Mouse (Mus musculus): Measurements from ENCODE around the gene Sdk2. TPM values are rescaled to one million over a fixed set of nuclear protein-coding genes. Genes with fewer than 3 reads are reported as not detected.
A peak's percentile ranks its signal among the peaks of the same experiment; 100 is the strongest.

Gene Sdk2
- polyA plus RNA-seq, 1 experiment from 2014 or later, result 2.5 TPM

DNA sequence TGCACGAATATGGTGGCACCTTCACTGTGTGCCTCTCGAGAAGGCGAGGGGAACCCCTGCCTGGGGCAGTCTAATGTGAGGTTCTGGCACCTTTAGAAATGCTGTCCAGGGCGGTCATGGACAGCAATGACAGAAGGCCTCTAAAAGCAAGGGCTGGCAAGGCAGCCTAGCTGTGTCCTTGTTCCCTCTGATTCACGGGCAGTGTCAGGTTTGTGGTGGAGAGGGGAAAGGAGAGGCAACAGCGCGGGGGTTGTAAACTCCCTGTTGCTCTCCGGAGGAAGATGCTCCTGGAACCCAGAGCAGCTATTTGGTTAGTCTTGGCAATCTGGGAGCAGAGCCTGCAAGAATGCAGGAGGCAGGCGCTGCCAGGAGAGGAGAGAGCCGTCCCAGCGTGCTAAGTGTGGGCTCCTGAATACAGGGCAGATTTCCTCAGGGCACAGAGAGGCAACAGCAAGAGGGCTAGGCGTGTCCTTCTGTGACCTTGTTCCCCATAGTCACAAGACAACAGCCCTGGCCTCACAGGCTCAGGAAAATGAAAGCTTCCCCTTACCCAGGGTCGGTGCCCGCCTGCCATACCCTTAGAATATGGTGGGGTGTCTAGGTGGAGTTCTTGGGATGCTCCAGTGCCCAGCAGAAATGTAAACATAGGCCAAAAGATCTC, 289.9 kb downstream of the Sdk2 start:
- H3K4me1 ChIP-seq (ENCODE audit: control insufficient read depth, insufficient read depth, low read length), result peaks cover 34% of the 10 kb centered on the region

DNA sequence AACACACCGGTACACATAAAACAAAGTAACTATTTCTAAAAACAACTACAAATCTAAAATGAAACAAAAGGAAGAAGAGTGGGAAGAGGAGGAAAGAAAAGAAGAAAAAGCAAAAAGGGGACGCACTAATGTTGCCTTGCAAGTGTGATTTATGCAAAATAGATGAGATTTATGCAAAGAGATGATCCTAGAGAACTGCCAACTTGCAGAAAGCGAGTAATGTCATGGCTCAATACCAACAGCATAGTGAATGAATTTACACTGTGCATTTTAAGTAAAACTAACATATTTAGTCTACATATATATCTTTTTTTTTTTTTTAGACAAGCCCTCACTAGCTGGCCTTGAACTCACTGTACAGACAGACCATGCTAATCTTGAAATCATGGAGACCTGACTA, 292.1 kb downstream of the Sdk2 start:
- Histone ChIP-seq H3K9ac (ENCODE audit: low read length) (no peak overlapping the region), H3K27me3 (ENCODE audit: control insufficient read depth, insufficient read depth, low read length) (no peaks in the 10 kb centered on the region), H3K9me3 (replicated peaks; ENCODE audit: control insufficient read depth, low read length) (no peaks in the 10 kb centered on the region), H3K4me2 (ENCODE audit: low read depth, low read length) (no peak overlapping the region), H3K27ac (ENCODE audit: low read length) (no peak overlapping the region), H3K36me3 (ENCODE audit: control insufficient read depth, insufficient read depth, low read length) (no peaks in the 10 kb centered on the region), H3K4me1 (ENCODE audit: control insufficient read depth, insufficient read depth, low read length) (peaks cover 31% of the 10 kb centered on the region), H3K4me3 (replicated peaks; ENCODE audit: low read length) (no peak overlapping the region)
- ATAC-seq (ENCODE audit: insufficient read depth, low FRiP score), result no peak
- 88% methylated on average over 3 of the region's 3 CpGs for WGBS

More for the DNA sequence above, 289.9 kb downstream of the Sdk2 start:
- no peak overlapping the region for H3K9ac ChIP-seq (ENCODE audit: low read length)
- H3K27ac ChIP-seq (ENCODE audit: low read length), result peak overlapping the region; percentile 44
- no peak overlapping the region for H3K4me3 ChIP-seq (replicated peaks; ENCODE audit: low read length)
- 74% methylated on average over 14 of the region's 14 CpGs for WGBS
- H3K4me2 ChIP-seq (ENCODE audit: low read depth, low read length), result no peak overlapping the region
- H3K9me3 ChIP-seq (replicated peaks; ENCODE audit: control insufficient read depth, low read length), result no peaks in the 10 kb centered on the region
- no peaks in the 10 kb centered on the region for H3K36me3 ChIP-seq (ENCODE audit: control insufficient read depth, insufficient read depth, low read length)
- H3K27me3 ChIP-seq (ENCODE audit: control insufficient read depth, insufficient read depth, low read length), result no peaks in the 10 kb centered on the region
- ATAC-seq (ENCODE audit: insufficient read depth, low FRiP score), result no peak; the same call in 1 of the 2 replicates

DNA sequence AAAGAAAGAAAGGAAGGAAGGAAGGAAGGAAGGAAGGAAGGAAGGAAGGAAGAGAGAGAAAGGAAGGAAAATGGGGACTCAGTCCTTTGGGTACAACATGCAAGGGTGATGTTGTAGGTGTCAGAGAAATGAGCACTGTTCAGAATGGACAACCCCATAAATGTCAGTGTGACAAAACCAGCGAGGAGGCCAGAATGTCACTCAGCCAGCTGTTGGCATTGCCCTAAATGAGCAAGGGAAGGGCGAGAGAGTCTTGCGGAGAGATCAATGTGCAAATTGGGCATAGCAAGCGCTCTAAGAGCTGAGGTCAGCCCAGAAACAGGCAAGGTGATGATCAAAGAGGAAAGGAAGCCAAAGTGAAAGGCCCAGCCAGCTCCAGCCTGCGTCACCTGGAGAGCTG, 293.7 kb downstream of the Sdk2 start:
- Histone ChIP-seq H3K9ac (ENCODE audit: low read length) (no peak overlapping the region), H3K27ac (ENCODE audit: low read length) (no peak overlapping the region), H3K36me3 (ENCODE audit: control insufficient read depth, insufficient read depth, low read length) (no peaks in the 10 kb centered on the region), H3K9me3 (replicated peaks; ENCODE audit: control insufficient read depth, low read length) (no peaks in the 10 kb centered on the region), H3K4me2 (ENCODE audit: low read depth, low read length) (no peak overlapping the region), H3K4me3 (replicated peaks; ENCODE audit: low read length) (no peak overlapping the region), H3K27me3 (ENCODE audit: control insufficient read depth, insufficient read depth, low read length) (no peaks in the 10 kb centered on the region), H3K4me1 (ENCODE audit: control insufficient read depth, insufficient read depth, low read length) (peaks cover 17% of the 10 kb centered on the region)
- WGBS, result 85% methylated on average over 5 of the region's 5 CpGs
- no peak for ATAC-seq (ENCODE audit: insufficient read depth, low FRiP score)

DNA sequence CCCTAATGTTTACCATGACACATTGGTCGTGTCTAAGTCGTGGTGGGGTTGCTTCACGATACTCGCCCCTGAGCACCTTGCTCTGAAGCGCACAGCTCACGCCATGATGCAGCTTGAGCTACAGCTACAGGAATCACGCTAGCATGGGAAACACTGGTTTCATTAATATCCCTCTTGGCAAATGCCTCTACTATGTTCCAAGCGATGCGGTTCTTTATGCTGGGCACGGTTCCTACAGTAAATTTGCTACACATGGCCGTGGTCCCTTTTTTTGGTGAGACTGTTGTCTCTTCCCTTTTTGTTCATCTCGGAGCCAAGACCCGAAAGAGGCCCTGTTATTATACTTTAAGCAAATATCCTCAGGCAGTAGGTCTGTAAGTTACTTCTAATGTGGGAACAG, 295.7 kb downstream of the Sdk2 start:
- H3K36me3 ChIP-seq (ENCODE audit: control insufficient read depth, insufficient read depth, low read length), result no peaks in the 10 kb centered on the region
- H3K9ac ChIP-seq (ENCODE audit: low read length), result no peak overlapping the region
- no peaks in the 10 kb centered on the region for H3K9me3 ChIP-seq (replicated peaks; ENCODE audit: control insufficient read depth, low read length)
- no peak for ATAC-seq (ENCODE audit: insufficient read depth, low FRiP score)
- WGBS, result 83% methylated on average over 13 of the region's 13 CpGs
- H3K4me3 ChIP-seq (replicated peaks; ENCODE audit: low read length), result no peak overlapping the region
- no peaks in the 10 kb centered on the region for H3K27me3 ChIP-seq (ENCODE audit: control insufficient read depth, insufficient read depth, low read length)
- H3K27ac ChIP-seq (ENCODE audit: low read length), result no peak overlapping the region
- peaks cover 13% of the 10 kb centered on the region for H3K4me1 ChIP-seq (ENCODE audit: control insufficient read depth, insufficient read depth, low read length)
- H3K4me2 ChIP-seq (ENCODE audit: low read depth, low read length), result no peak overlapping the region

DNA sequence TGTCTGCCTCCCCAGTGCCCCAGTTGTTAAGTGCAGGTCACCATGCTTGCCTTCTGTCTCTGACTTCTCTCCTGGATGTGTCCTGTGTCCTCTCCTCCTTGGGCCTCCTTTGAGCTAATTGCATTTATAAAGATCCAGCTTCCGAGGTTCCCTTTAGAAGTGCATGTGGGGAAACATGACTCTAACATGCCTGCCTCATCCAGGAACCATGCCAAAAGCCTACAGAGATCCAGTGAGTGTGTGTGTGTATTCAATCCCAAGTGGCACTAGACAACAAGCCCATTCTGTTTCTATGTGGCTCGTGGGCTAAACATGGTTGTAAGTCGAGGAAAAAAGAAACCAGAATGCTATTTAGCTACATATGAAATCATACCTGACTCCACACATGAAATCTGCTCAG, 298.5 kb downstream of the Sdk2 start:
- ATAC-seq (ENCODE audit: insufficient read depth, low FRiP score), result no peak
- 68% methylated on average over 3 of the region's 3 CpGs for WGBS
- Histone ChIP-seq H3K27me3 (ENCODE audit: control insufficient read depth, insufficient read depth, low read length) (no peaks in the 10 kb centered on the region), H3K27ac (ENCODE audit: low read length) (no peak overlapping the region), H3K9ac (ENCODE audit: low read length) (no peak overlapping the region), H3K4me1 (ENCODE audit: control insufficient read depth, insufficient read depth, low read length) (peaks cover 24% of the 10 kb centered on the region), H3K9me3 (replicated peaks; ENCODE audit: control insufficient read depth, low read length) (no peaks in the 10 kb centered on the region), H3K4me3 (replicated peaks; ENCODE audit: low read length) (no peak overlapping the region), H3K36me3 (ENCODE audit: control insufficient read depth, insufficient read depth, low read length) (no peaks in the 10 kb centered on the region), H3K4me2 (ENCODE audit: low read depth, low read length) (no peak overlapping the region)

DNA sequence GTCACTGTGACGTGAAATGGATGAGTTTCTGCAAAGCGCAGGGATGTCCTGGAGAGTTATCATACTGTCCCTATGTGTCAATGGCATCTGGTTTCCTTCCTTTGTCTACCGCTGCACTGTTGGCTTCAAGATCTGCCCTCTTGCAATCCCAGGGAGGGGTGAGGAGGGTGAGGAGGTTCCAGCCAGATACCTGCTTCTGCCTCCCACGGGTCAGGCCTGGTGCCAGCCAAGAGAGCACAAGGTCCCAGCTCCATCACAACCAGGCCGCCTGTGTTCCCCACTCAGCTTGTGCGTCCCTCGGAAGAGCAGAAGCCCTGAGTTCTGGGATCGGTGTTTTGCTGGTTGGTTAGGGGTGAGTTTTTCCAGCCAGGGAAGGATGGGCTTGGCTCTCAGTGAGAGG, 299.6 kb downstream of the Sdk2 start:
- Histone ChIP-seq H3K9me3 (replicated peaks; ENCODE audit: control insufficient read depth, low read length) (no peaks in the 10 kb centered on the region), H3K36me3 (ENCODE audit: control insufficient read depth, insufficient read depth, low read length) (no peaks in the 10 kb centered on the region), H3K9ac (ENCODE audit: low read length) (no peak overlapping the region), H3K4me2 (ENCODE audit: low read depth, low read length) (no peak overlapping the region), H3K27me3 (ENCODE audit: control insufficient read depth, insufficient read depth, low read length) (no peaks in the 10 kb centered on the region), H3K4me1 (ENCODE audit: control insufficient read depth, insufficient read depth, low read length) (peaks cover 28% of the 10 kb centered on the region), H3K4me3 (replicated peaks; ENCODE audit: low read length) (no peak overlapping the region), H3K27ac (ENCODE audit: low read length) (0 out of 2 replicates have a peak overlapping the region, but pooled peaks have one; percentile 4)
- ATAC-seq (ENCODE audit: insufficient read depth, low FRiP score), result no peak
- 49% methylated on average over 8 of the region's 8 CpGs for WGBS

DNA sequence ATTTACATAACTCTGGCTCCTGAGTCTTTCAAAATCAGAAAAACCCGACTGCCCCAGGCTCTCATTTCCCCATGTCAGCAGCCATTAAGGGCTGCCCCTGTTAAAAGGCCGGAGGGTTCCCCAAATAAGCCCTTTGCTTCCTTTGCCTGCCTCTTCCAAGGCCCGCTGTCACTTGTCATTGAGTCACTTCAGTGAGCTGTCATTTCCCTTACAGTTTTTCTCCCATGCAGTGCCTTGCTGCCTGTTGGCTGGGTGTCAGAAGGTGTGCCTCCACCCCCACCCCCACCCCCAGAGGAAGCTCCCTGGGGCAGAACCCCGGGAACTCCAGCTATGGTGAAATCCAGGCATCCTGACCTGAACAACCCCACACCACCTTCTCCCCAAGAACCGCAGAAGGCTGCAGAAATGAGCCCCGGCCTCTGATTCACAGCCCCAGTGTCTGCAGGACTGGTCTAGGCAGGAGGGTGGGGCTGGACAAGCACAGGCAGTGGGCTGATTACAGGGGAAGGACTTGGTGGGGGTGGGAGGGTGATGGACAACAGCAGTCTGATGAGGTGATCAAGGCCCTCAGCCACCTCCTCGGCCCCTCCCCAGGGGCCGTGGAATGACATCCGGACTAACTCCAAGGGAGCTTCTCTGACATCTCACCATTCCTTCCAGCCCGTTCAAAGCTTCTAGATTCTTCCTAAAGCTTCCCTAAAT, 300.4 kb downstream of the Sdk2 start:
- no peak overlapping the region for H3K9ac ChIP-seq (ENCODE audit: low read length)

DNA sequence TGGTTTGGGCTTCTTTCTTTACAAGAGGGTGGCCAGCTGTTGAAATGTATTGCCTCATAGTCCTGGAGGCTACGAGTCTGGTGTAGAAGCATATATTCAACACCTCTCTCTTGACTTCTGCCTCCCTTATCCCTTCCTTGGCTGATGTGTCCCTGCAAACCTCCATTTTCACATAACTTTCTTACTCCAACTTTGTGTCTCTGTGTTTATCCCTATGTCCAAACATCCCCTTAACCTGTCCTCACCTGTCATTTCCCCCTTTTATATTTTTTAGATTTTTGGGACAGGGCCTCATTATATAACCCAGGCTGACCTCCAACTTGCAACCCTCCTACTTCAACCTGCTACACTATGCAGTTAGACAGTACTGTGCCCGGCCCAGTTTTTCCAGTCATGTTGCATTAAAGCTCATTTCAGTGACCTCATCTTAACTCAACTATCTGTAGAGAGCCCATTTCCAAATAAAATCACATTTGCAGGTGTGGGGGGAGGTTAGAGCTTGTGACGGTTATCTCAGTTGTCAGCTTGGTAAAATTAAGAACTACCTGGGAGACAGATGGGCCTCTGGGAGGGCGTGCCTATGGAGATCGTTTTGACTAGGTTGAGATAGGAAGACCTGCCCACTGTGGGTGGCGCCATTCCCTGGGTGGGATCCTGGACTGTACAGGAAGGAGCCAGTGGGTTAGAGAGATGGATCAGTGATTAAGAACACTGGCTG, 302.6 kb downstream of the Sdk2 start:
- H3K36me3 ChIP-seq (ENCODE audit: control insufficient read depth, insufficient read depth, low read length), result no peaks in the 10 kb centered on the region
- H3K4me2 ChIP-seq (ENCODE audit: low read depth, low read length), result no peak overlapping the region
- H3K9me3 ChIP-seq (replicated peaks; ENCODE audit: control insufficient read depth, low read length), result no peaks in the 10 kb centered on the region
- 65% methylated on average over 6 of the region's 6 CpGs for WGBS
- peaks cover 28% of the 10 kb centered on the region for H3K4me1 ChIP-seq (ENCODE audit: control insufficient read depth, insufficient read depth, low read length)
- no peak overlapping the region for H3K27ac ChIP-seq (ENCODE audit: low read length)
- H3K4me3 ChIP-seq (replicated peaks; ENCODE audit: low read length), result no peak overlapping the region
- no peak for ATAC-seq (ENCODE audit: insufficient read depth, low FRiP score)
- no peaks in the 10 kb centered on the region for H3K27me3 ChIP-seq (ENCODE audit: control insufficient read depth, insufficient read depth, low read length)
- H3K9ac ChIP-seq (ENCODE audit: low read length), result no peak overlapping the region

More for the DNA sequence above, 300.4 kb downstream of the Sdk2 start:
- Histone ChIP-seq H3K36me3 (ENCODE audit: control insufficient read depth, insufficient read depth, low read length) (no peaks in the 10 kb centered on the region), H3K4me2 (ENCODE audit: low read depth, low read length) (no peak overlapping the region), H3K4me3 (replicated peaks; ENCODE audit: low read length) (no peak overlapping the region), H3K27me3 (ENCODE audit: control insufficient read depth, insufficient read depth, low read length) (no peaks in the 10 kb centered on the region), H3K9me3 (replicated peaks; ENCODE audit: control insufficient read depth, low read length) (no peaks in the 10 kb centered on the region), H3K4me1 (ENCODE audit: control insufficient read depth, insufficient read depth, low read length) (peaks cover 28% of the 10 kb centered on the region), H3K27ac (ENCODE audit: low read length) (peak overlapping the region; percentile 51)
- peak; percentile 68 for ATAC-seq (ENCODE audit: insufficient read depth, low FRiP score)
- 26% methylated on average over 10 of the region's 10 CpGs for WGBS

DNA sequence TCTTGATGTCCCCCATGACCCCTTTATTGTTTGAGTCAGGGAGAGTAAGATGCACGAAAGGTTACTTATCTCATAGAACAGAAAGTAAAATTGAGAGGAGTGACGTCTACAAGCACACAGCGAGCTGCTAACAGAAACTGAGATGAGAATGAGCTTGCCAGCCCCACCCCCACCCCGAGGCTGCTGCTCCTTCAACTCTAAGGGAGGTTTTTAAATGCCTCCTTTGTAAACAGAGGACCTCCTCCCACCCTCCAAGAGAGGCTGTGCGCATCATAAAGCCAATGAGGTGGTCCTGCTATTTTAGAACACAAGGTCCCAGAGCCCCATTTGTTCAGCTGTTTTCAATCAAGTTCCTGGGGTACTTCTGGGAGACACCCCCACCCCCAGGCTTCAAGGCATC, 303.4 kb downstream of the Sdk2 start:
- no peak for ATAC-seq (ENCODE audit: insufficient read depth, low FRiP score)
- 18% methylated on average over 5 of the region's 5 CpGs for WGBS
- Histone ChIP-seq H3K27ac (ENCODE audit: low read length) (no peak overlapping the region), H3K36me3 (ENCODE audit: control insufficient read depth, insufficient read depth, low read length) (no peaks in the 10 kb centered on the region), H3K4me1 (ENCODE audit: control insufficient read depth, insufficient read depth, low read length) (peaks cover 28% of the 10 kb centered on the region), H3K9me3 (replicated peaks; ENCODE audit: control insufficient read depth, low read length) (no peaks in the 10 kb centered on the region), H3K9ac (ENCODE audit: low read length) (no peak overlapping the region; the same call in 1 of the 2 replicates), H3K4me3 (replicated peaks; ENCODE audit: low read length) (no peak overlapping the region), H3K4me2 (ENCODE audit: low read depth, low read length) (0 out of 2 replicates have a peak overlapping the region, but pooled peaks have one; percentile 4), H3K27me3 (ENCODE audit: control insufficient read depth, insufficient read depth, low read length) (no peaks in the 10 kb centered on the region)

All from stomach, embryonic 16.5 days (tissue).